Mouse (Mus musculus): Measurements from ENCODE around the gene Pcca. TPM values are rescaled to one million over a fixed set of nuclear protein-coding genes. Genes with fewer than 3 reads are reported as not detected.

The Pcca gene
- polyA plus RNA-seq, 1 experiment from 2014 or later: 27.0 TPM

GRCm38 (mm10) chr14:122684811-122685210 is 150.7 kb downstream of the Pcca start:
- peaks cover 11% of the 10 kb centered on the region for H3K4me1 ChIP-seq
- no peak overlapping the region for H3K4me3 ChIP-seq
- no peak overlapping the region for H3K4me2 ChIP-seq
- WGBS: 25% methylated on average over 2 of the region's 2 CpGs
- ATAC-seq (replicated peaks): peak; percentile 80
- no peaks in the 10 kb centered on the region for H3K27me3 ChIP-seq (replicated peaks)
- H3K9ac ChIP-seq: no peak overlapping the region
- no peaks in the 10 kb centered on the region for H3K36me3 ChIP-seq (replicated peaks)
- 0 out of 2 replicates have a peak overlapping the region, but pooled peaks have one; percentile 3 for H3K27ac ChIP-seq
- H3K9me3 ChIP-seq: no peaks in the 10 kb centered on the region

- peak; percentile 57; the same call in 1 of the 2 replicates for ATAC-seq (replicated peaks)
- WGBS: 54% methylated on average over 7 of the region's 7 CpGs
- Histone ChIP-seq H3K4me3 (no peak overlapping the region), H3K36me3 (replicated peaks) (no peaks in the 10 kb centered on the region), H3K27ac (no peak overlapping the region), H3K9ac (no peak overlapping the region), H3K4me1 (peaks cover 11% of the 10 kb centered on the region), H3K27me3 (replicated peaks) (no peaks in the 10 kb centered on the region), H3K4me2 (no peak overlapping the region), H3K9me3 (no peaks in the 10 kb centered on the region)
Observed at GRCm38 (mm10) chr14:122687398-122687797, 153.3 kb downstream of the Pcca start.

- H3K4me3 ChIP-seq: no peak overlapping the region
- no peak overlapping the region for H3K27ac ChIP-seq
- no peak overlapping the region for H3K9ac ChIP-seq
- 96% methylated on average over 4 of the region's 4 CpGs for WGBS
- H3K27me3 ChIP-seq (replicated peaks): no peaks in the 10 kb centered on the region
- ATAC-seq (replicated peaks): no peak
- H3K4me2 ChIP-seq: no peak overlapping the region
- no peaks in the 10 kb centered on the region for H3K36me3 ChIP-seq (replicated peaks)
- H3K4me1 ChIP-seq: peaks cover 11% of the 10 kb centered on the region
- no peaks in the 10 kb centered on the region for H3K9me3 ChIP-seq
Observed at GRCm38 (mm10) chr14:122688378-122688777, 154.3 kb downstream of the Pcca start.

DNA sequence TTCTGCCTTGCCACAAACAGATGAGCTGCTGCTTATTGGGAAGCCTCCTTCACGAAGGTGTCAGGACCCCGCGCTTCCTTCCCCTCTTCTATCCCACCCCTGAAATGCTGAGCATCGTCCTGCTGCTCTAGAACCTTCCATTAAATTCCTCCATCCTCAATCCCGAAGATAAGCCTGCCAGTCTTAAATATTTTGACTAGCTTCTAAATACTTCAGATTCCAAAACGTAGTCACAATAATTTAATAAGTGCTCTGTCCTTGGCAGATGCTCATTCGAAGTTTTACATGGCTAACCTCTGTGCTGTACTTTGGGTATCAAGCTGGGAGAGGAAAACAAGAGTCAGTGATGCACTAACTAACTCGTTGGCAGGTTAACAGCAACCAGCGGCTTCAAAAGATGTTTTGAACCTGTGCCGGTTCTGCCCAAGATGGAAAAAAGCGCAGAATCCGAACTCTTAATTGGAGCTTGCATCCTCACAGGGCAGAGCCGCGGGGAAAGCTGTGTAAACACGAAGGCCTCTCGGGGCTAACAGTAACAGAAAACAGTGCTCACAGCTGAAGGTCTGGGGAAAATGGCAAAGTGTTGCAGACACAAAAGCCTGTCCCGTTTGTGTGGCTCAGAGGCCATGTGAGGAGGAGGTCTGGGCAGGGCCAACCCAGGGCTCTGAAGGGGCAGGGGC is 155.2 kb downstream of the Pcca start:
- peaks cover 8% of the 10 kb centered on the region for H3K4me1 ChIP-seq
- no peaks in the 10 kb centered on the region for H3K27me3 ChIP-seq (replicated peaks)
- no peak for ATAC-seq (replicated peaks)
- no peak overlapping the region for H3K27ac ChIP-seq
- 67% methylated on average over 17 of the region's 17 CpGs for WGBS
- no peak overlapping the region for H3K4me3 ChIP-seq
- H3K36me3 ChIP-seq (replicated peaks): no peaks in the 10 kb centered on the region
- no peak overlapping the region for H3K4me2 ChIP-seq
- no peak overlapping the region for H3K9ac ChIP-seq
- no peaks in the 10 kb centered on the region for H3K9me3 ChIP-seq

DNA sequence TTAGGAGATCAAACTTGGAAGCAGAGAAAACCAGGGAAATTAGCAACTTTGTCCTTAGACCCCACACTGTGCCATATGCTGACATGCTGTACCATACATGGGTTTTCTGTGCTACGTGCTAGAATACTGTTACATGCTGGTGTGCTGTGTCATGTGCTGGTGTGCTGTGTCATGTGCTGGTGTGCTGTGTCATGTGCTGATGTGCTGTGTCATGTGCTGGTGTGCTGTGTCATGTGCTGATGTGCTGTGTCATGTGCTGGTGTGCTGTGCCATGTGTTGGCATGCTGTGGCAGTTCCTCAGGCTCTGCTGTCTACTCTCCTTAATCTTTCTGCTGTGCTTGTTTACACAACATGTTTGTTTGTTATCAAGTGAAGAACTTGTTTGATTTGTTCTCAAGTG is 157.4 kb downstream of the Pcca start:
- no peak overlapping the region for H3K9ac ChIP-seq
- no peak for ATAC-seq (replicated peaks)
- no peak overlapping the region for H3K4me2 ChIP-seq
- no peaks in the 10 kb centered on the region for H3K4me1 ChIP-seq
- no peaks in the 10 kb centered on the region for H3K36me3 ChIP-seq (replicated peaks)
- 87% methylated on average over 1 of the region's 1 CpGs for WGBS
- H3K4me3 ChIP-seq: no peak overlapping the region
- H3K9me3 ChIP-seq: no peaks in the 10 kb centered on the region
- H3K27ac ChIP-seq: no peak overlapping the region
- no peaks in the 10 kb centered on the region for H3K27me3 ChIP-seq (replicated peaks)

DNA sequence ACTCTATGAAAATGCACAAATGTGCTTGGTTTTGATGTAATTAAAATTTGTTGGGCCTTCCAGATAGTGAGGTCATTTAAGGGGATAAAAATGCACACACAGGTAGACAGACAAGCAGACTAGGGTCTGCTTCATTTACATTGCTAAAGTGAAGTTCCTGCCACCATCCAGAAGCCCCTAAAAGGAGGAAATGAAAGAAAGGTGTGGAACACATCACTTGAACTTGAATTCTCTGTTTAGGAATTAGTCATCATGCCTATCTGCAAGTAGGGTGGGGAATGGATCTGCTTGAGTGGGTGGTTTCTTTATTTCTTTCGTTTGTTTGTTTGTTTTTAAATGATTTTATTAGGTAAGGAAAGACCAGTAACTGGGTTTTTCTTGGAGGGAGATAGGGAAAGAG is 166.2 kb downstream of the Pcca start:
- no peak overlapping the region for H3K4me2 ChIP-seq
- no peaks in the 10 kb centered on the region for H3K9me3 ChIP-seq
- WGBS: 84% methylated on average over 1 of the region's 1 CpGs
- H3K9ac ChIP-seq: no peak overlapping the region
- no peak overlapping the region for H3K4me3 ChIP-seq
- no peak for ATAC-seq (replicated peaks)
- no peaks in the 10 kb centered on the region for H3K4me1 ChIP-seq
- H3K27ac ChIP-seq: no peak overlapping the region
- no peaks in the 10 kb centered on the region for H3K27me3 ChIP-seq (replicated peaks)
- H3K36me3 ChIP-seq (replicated peaks): 0 out of 2 replicates have a peak, but pooled peaks cover 2% of the 10 kb centered on the region

DNA sequence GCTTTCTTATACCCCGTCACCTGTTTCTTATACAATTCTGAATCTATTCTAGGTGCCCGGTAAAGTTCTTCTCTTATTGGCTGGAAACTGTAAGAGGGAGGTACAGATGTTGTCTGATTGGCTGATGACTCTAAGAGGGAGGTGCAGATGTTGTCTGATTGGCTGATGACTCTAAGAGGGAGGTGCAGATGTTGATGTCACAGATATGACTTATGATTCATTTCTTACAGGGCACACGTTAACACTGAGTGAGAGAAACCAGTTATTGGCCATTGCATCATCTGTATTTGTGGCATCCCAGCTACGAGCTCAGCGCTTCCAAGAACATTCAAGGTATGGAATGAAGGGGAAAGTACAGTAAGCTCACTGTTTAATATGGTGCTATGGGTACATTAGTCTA is 179.7 kb downstream of the Pcca start:
- 97% methylated on average over 5 of the region's 5 CpGs for WGBS
- H3K36me3 ChIP-seq (replicated peaks): no peaks in the 10 kb centered on the region
- H3K27me3 ChIP-seq (replicated peaks): no peaks in the 10 kb centered on the region
- ATAC-seq (replicated peaks): no peak
- H3K27ac ChIP-seq: no peak overlapping the region
- H3K4me1 ChIP-seq: no peaks in the 10 kb centered on the region
- H3K9ac ChIP-seq: no peak overlapping the region
- H3K4me3 ChIP-seq: no peak overlapping the region
- H3K4me2 ChIP-seq: no peak overlapping the region
- no peaks in the 10 kb centered on the region for H3K9me3 ChIP-seq

GRCm38 (mm10) chr14:122714911-122715310 is 180.8 kb downstream of the Pcca start:
- H3K27me3 ChIP-seq (replicated peaks): no peaks in the 10 kb centered on the region
- H3K27ac ChIP-seq: no peak overlapping the region
- no peak overlapping the region for H3K4me2 ChIP-seq
- H3K9ac ChIP-seq: no peak overlapping the region
- no peaks in the 10 kb centered on the region for H3K9me3 ChIP-seq
- no peaks in the 10 kb centered on the region for H3K4me1 ChIP-seq
- no peak for ATAC-seq (replicated peaks)
- H3K4me3 ChIP-seq: no peak overlapping the region
- 73% methylated on average over 1 of the region's 1 CpGs for WGBS
- no peaks in the 10 kb centered on the region for H3K36me3 ChIP-seq (replicated peaks)

- H3K9me3 ChIP-seq: no peaks in the 10 kb centered on the region
- no peak for ATAC-seq (replicated peaks)
Observed at GRCm38 (mm10) chr14:122716057-122716456, 181.9 kb downstream of the Pcca start.

DNA sequence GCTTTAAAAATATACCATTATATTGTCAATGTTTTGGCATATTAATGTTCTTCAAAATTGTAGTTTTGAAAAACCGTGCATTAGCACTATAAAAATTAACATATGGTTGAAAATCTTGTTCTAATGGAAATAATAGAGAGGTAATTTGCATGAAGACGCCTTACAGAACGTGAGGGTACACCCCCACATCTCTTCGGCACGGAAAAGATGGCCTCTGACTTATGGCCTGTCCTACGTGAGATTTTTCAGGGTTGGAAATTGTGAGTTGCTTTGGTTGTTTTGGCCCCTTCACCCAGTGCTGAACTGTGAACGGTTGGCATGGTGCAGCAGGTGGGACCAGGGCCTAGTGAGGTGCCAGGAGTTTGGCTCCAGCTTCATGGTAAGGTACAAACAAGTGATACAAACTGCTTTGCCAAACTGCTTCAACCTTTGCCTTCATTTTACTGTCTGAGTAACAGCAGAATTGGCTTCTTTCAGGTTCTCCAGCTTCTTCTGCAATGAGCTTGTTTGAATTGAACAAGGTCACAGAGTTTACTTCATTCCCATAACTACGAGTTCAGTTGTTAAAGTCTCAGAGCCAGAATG is 185.5 kb downstream of the Pcca start:
- H3K4me2 ChIP-seq: no peak overlapping the region
- H3K4me1 ChIP-seq: peaks cover 13% of the 10 kb centered on the region
- no peaks in the 10 kb centered on the region for H3K9me3 ChIP-seq
- ATAC-seq (replicated peaks): no peak
- no peaks in the 10 kb centered on the region for H3K36me3 ChIP-seq (replicated peaks)
- no peak overlapping the region for H3K27ac ChIP-seq
- H3K27me3 ChIP-seq (replicated peaks): no peaks in the 10 kb centered on the region
- no peak overlapping the region for H3K4me3 ChIP-seq
- no peak overlapping the region for H3K9ac ChIP-seq
- WGBS: 88% methylated on average over 8 of the region's 8 CpGs

More at GRCm38 (mm10) chr14:122716057-122716456, 181.9 kb downstream of the Pcca start:
- Histone ChIP-seq H3K27ac (no peak overlapping the region), H3K4me3 (no peak overlapping the region), H3K9ac (no peak overlapping the region), H3K4me2 (no peak overlapping the region), H3K36me3 (replicated peaks) (no peaks in the 10 kb centered on the region), H3K4me1 (peaks cover 6% of the 10 kb centered on the region), H3K27me3 (replicated peaks) (no peaks in the 10 kb centered on the region)

GRCm38 (mm10) chr14:122720989-122721388 is 186.9 kb downstream of the Pcca start:
- no peak overlapping the region for H3K4me3 ChIP-seq
- H3K4me2 ChIP-seq: no peak overlapping the region
- WGBS: 6% methylated on average over 3 of the region's 3 CpGs
- H3K9ac ChIP-seq: no peak overlapping the region
- 0 out of 2 replicates have a peak overlapping the region, but pooled peaks have one; percentile 32 for H3K27ac ChIP-seq
- H3K9me3 ChIP-seq: no peaks in the 10 kb centered on the region
- ATAC-seq (replicated peaks): peak; percentile 92
- H3K27me3 ChIP-seq (replicated peaks): no peaks in the 10 kb centered on the region
- peaks cover 13% of the 10 kb centered on the region for H3K4me1 ChIP-seq
- no peaks in the 10 kb centered on the region for H3K36me3 ChIP-seq (replicated peaks)

DNA sequence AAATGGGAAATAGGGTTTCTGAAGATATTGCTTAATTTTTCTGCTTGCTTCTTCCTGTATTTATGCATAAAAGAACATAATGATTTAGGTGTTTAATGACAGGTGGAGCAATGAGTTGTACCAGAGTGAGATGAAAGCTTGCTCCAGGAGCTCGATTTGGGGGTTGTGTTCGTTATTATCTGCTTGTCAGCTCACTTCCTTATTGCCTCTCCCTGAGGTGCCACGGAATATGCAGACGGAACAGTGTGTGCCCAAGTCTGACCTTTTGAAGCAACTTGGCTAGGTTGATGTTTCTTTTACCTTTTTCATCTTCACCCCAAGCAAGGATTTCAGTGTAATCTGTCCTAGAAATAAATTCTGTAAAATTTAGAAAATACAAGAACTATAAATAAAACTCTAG is 187.6 kb downstream of the Pcca start:
- H3K27me3 ChIP-seq (replicated peaks): no peaks in the 10 kb centered on the region
- WGBS: 21% methylated on average over 4 of the region's 4 CpGs
- H3K9ac ChIP-seq: no peak overlapping the region
- H3K4me1 ChIP-seq: peaks cover 13% of the 10 kb centered on the region
- ATAC-seq (replicated peaks): peak; percentile 44; the same call in 1 of the 2 replicates
- no peak overlapping the region for H3K4me3 ChIP-seq
- H3K36me3 ChIP-seq (replicated peaks): no peaks in the 10 kb centered on the region
- no peak overlapping the region for H3K27ac ChIP-seq
- H3K9me3 ChIP-seq: no peaks in the 10 kb centered on the region
- no peak overlapping the region for H3K4me2 ChIP-seq

- ATAC-seq (replicated peaks): no peak
- H3K4me3 ChIP-seq: no peak overlapping the region
- no peaks in the 10 kb centered on the region for H3K27me3 ChIP-seq (replicated peaks)
- peaks cover 4% of the 10 kb centered on the region for H3K4me1 ChIP-seq
- H3K27ac ChIP-seq: no peak overlapping the region
- H3K36me3 ChIP-seq (replicated peaks): no peaks in the 10 kb centered on the region
- 83% methylated on average over 1 of the region's 1 CpGs for WGBS
- H3K9ac ChIP-seq: no peak overlapping the region
- no peak overlapping the region for H3K4me2 ChIP-seq
- H3K9me3 ChIP-seq: no peaks in the 10 kb centered on the region
Observed at GRCm38 (mm10) chr14:122726456-122726855, 192.3 kb downstream of the Pcca start.
